Mouse (Mus musculus): ENCODE data around the gene Pgls. TPM values are rescaled to one million over a fixed set of nuclear protein-coding genes. Genes with fewer than 3 reads are reported as not detected.

Gene Pgls
- polyA plus RNA-seq, 1 experiment from 2014 or later, result 201 TPM

GRCm38 (mm10) chr8:71554001-71554400, 38.0 kb upstream of the Pgls start:
- no peaks in the 10 kb centered on the region for H3K9me3 ChIP-seq (ENCODE audit: control insufficient read depth, low read length)
- 70% methylated on average over 6 of the region's 6 CpGs for WGBS
- peaks cover 35% of the 10 kb centered on the region for H3K27me3 ChIP-seq (ENCODE audit: control insufficient read depth, insufficient read depth, low read length)
- H3K4me1 ChIP-seq (ENCODE audit: control insufficient read depth in 2 of 2, insufficient read depth in 2 of 2, low read length in 2 of 2), result peaks cover 8 to 12% of the 10 kb centered on the region in 2 experiments
- no peak overlapping the region for H3K9ac ChIP-seq (ENCODE audit: low read length)
- ATAC-seq (ENCODE audit: insufficient number of reproducible peaks, insufficient read depth, low FRiP score, low read depth), result no peak
- H3K4me2 ChIP-seq (ENCODE audit: low read length), result no peak overlapping the region
- H3K27ac ChIP-seq (replicated peaks in 1 of 2; ENCODE audit: control insufficient read depth in 1 of 2, insufficient read depth in 1 of 2, low read depth in 2 of 2, low read length in 2 of 2), result peak overlapping the region in 1 of 2 experiments; percentile 23; a peak in 1 of 4 replicates
- no peak overlapping the region for H3K4me3 ChIP-seq (ENCODE audit: control insufficient read depth in 1 of 2, insufficient read depth in 1 of 2, low read depth in 1 of 2, low read length in 2 of 2)
- no peaks in the 10 kb centered on the region for H3K36me3 ChIP-seq (ENCODE audit: control insufficient read depth, insufficient read depth, low read length)

- H3K4me2 ChIP-seq (ENCODE audit: low read length), result no peak overlapping the region
- H3K27me3 ChIP-seq (ENCODE audit: control insufficient read depth, insufficient read depth, low read length), result peaks cover 42% of the 10 kb centered on the region
- ATAC-seq (ENCODE audit: insufficient number of reproducible peaks, insufficient read depth, low FRiP score, low read depth), result no peak
- H3K4me3 ChIP-seq (ENCODE audit: control insufficient read depth in 1 of 2, insufficient read depth in 1 of 2, low read depth in 1 of 2, low read length in 2 of 2), result no peak overlapping the region
- H3K9ac ChIP-seq (ENCODE audit: low read length), result no peak overlapping the region
- no peaks in the 10 kb centered on the region for H3K36me3 ChIP-seq (ENCODE audit: control insufficient read depth, insufficient read depth, low read length)
- H3K9me3 ChIP-seq (ENCODE audit: control insufficient read depth, low read length), result no peaks in the 10 kb centered on the region
- 90% methylated on average over 2 of the region's 2 CpGs for WGBS
- peaks cover 9 to 12% of the 10 kb centered on the region in 2 experiments for H3K4me1 ChIP-seq (ENCODE audit: control insufficient read depth in 2 of 2, insufficient read depth in 2 of 2, low read length in 2 of 2)
- peak overlapping the region in 1 of 2 experiments; percentile 23; a peak in 1 of 4 replicates for H3K27ac ChIP-seq (replicated peaks in 1 of 2; ENCODE audit: control insufficient read depth in 1 of 2, insufficient read depth in 1 of 2, low read depth in 2 of 2, low read length in 2 of 2)
Measured at GRCm38 (mm10) chr8:71554644-71555043, 37.3 kb upstream of the Pgls start.

- ATAC-seq (ENCODE audit: insufficient number of reproducible peaks, insufficient read depth, low FRiP score, low read depth), result no peak
- Histone ChIP-seq H3K36me3 (ENCODE audit: control insufficient read depth, insufficient read depth, low read length) (no peaks in the 10 kb centered on the region), H3K9ac (ENCODE audit: low read length) (peak within 1 kb of the TSS; percentile 42; the same call in 1 of the 2 replicates), H3K27me3 (ENCODE audit: control insufficient read depth, insufficient read depth, low read length) (peaks cover 78% of the 10 kb centered on the region), H3K4me1 (ENCODE audit: control insufficient read depth in 2 of 2, insufficient read depth in 2 of 2, low read length in 2 of 2) (peaks cover 7 to 13% of the 10 kb centered on the region in 2 experiments), H3K4me2 (ENCODE audit: low read length) (peak within 1 kb of the TSS; percentile 69), H3K27ac (replicated peaks in 1 of 2; ENCODE audit: control insufficient read depth in 1 of 2, insufficient read depth in 1 of 2, low read depth in 2 of 2, low read length in 2 of 2) (no peak within 1 kb of the TSS), H3K4me3 (ENCODE audit: control insufficient read depth in 1 of 2, insufficient read depth in 1 of 2, low read depth in 1 of 2, low read length in 2 of 2) (peak within 1 kb of the TSS; percentile 38 to 42), H3K9me3 (ENCODE audit: control insufficient read depth, low read length) (no peaks in the 10 kb centered on the region)
- WGBS, result 5% methylated on average over 70 of the region's 70 CpGs
Measured at GRCm38 (mm10) chr8:71558071-71558957, 33.7 kb upstream of the Pgls start, which contains the start of gene Tmem221. Tmem221 (minus strand) TSS chr8:71558871.

GRCm38 (mm10) chr8:71558958-71559690, 32.9 kb upstream of the Pgls start:
- no peaks in the 10 kb centered on the region for H3K36me3 ChIP-seq (ENCODE audit: control insufficient read depth, insufficient read depth, low read length)
- H3K9me3 ChIP-seq (ENCODE audit: control insufficient read depth, low read length), result no peaks in the 10 kb centered on the region
- 2% methylated on average over 24 of the region's 24 CpGs for WGBS
- ATAC-seq (ENCODE audit: insufficient number of reproducible peaks, insufficient read depth, low FRiP score, low read depth), result peak; percentile 35
- peak overlapping the region; percentile 38 to 42 for H3K4me3 ChIP-seq (ENCODE audit: control insufficient read depth in 1 of 2, insufficient read depth in 1 of 2, low read depth in 1 of 2, low read length in 2 of 2)
- peaks cover 79% of the 10 kb centered on the region for H3K27me3 ChIP-seq (ENCODE audit: control insufficient read depth, insufficient read depth, low read length)
- peak overlapping the region; percentile 42; the same call in 1 of the 2 replicates for H3K9ac ChIP-seq (ENCODE audit: low read length)
- H3K4me2 ChIP-seq (ENCODE audit: low read length), result peak overlapping the region; percentile 69
- no peak overlapping the region for H3K27ac ChIP-seq (replicated peaks in 1 of 2; ENCODE audit: control insufficient read depth in 1 of 2, insufficient read depth in 1 of 2, low read depth in 2 of 2, low read length in 2 of 2)
- peaks cover 7 to 13% of the 10 kb centered on the region in 2 experiments for H3K4me1 ChIP-seq (ENCODE audit: control insufficient read depth in 2 of 2, insufficient read depth in 2 of 2, low read length in 2 of 2)

- Histone ChIP-seq H3K4me2 (ENCODE audit: low read length) (no peak overlapping the region), H3K36me3 (ENCODE audit: control insufficient read depth, insufficient read depth, low read length) (no peaks in the 10 kb centered on the region), H3K4me1 (ENCODE audit: control insufficient read depth in 2 of 2, insufficient read depth in 2 of 2, low read length in 2 of 2) (peaks cover 6 to 13% of the 10 kb centered on the region in 2 experiments), H3K9me3 (ENCODE audit: control insufficient read depth, low read length) (0 out of 2 replicates have a peak, but pooled peaks cover 2% of the 10 kb centered on the region), H3K27ac (replicated peaks in 1 of 2; ENCODE audit: control insufficient read depth in 1 of 2, insufficient read depth in 1 of 2, low read depth in 2 of 2, low read length in 2 of 2) (no peak overlapping the region), H3K4me3 (ENCODE audit: control insufficient read depth in 1 of 2, insufficient read depth in 1 of 2, low read depth in 1 of 2, low read length in 2 of 2) (no peak overlapping the region), H3K9ac (ENCODE audit: low read length) (no peak overlapping the region), H3K27me3 (ENCODE audit: control insufficient read depth, insufficient read depth, low read length) (peaks cover 79% of the 10 kb centered on the region)
- WGBS, result 64% methylated on average over 3 of the region's 3 CpGs
- ATAC-seq (ENCODE audit: insufficient number of reproducible peaks, insufficient read depth, low FRiP score, low read depth), result no peak
Measured at GRCm38 (mm10) chr8:71560071-71560470, 31.9 kb upstream of the Pgls start.

GRCm38 (mm10) chr8:71560765-71561164, 31.2 kb upstream of the Pgls start:
- peaks cover 75% of the 10 kb centered on the region for H3K27me3 ChIP-seq (ENCODE audit: control insufficient read depth, insufficient read depth, low read length)
- H3K9me3 ChIP-seq (ENCODE audit: control insufficient read depth, low read length), result 0 out of 2 replicates have a peak, but pooled peaks cover 2% of the 10 kb centered on the region
- no peaks in the 10 kb centered on the region for H3K36me3 ChIP-seq (ENCODE audit: control insufficient read depth, insufficient read depth, low read length)
- no peak overlapping the region for H3K4me3 ChIP-seq (ENCODE audit: control insufficient read depth in 1 of 2, insufficient read depth in 1 of 2, low read depth in 1 of 2, low read length in 2 of 2)
- H3K4me1 ChIP-seq (ENCODE audit: control insufficient read depth in 2 of 2, insufficient read depth in 2 of 2, low read length in 2 of 2), result peaks cover 6 to 13% of the 10 kb centered on the region in 2 experiments
- no peak for ATAC-seq (ENCODE audit: insufficient number of reproducible peaks, insufficient read depth, low FRiP score, low read depth)
- no peak overlapping the region for H3K9ac ChIP-seq (ENCODE audit: low read length)
- 83% methylated on average over 5 of the region's 5 CpGs for WGBS
- no peak overlapping the region for H3K27ac ChIP-seq (replicated peaks in 1 of 2; ENCODE audit: control insufficient read depth in 1 of 2, insufficient read depth in 1 of 2, low read depth in 2 of 2, low read length in 2 of 2)
- no peak overlapping the region for H3K4me2 ChIP-seq (ENCODE audit: low read length)

- Histone ChIP-seq H3K4me1 (ENCODE audit: control insufficient read depth in 2 of 2, insufficient read depth in 2 of 2, low read length in 2 of 2) (peaks cover 6 to 13% of the 10 kb centered on the region in 2 experiments), H3K4me3 (ENCODE audit: control insufficient read depth in 1 of 2, insufficient read depth in 1 of 2, low read depth in 1 of 2, low read length in 2 of 2) (no peak overlapping the region), H3K27ac (replicated peaks in 1 of 2; ENCODE audit: control insufficient read depth in 1 of 2, insufficient read depth in 1 of 2, low read depth in 2 of 2, low read length in 2 of 2) (no peak overlapping the region), H3K27me3 (ENCODE audit: control insufficient read depth, insufficient read depth, low read length) (peaks cover 74% of the 10 kb centered on the region), H3K36me3 (ENCODE audit: control insufficient read depth, insufficient read depth, low read length) (no peaks in the 10 kb centered on the region), H3K4me2 (ENCODE audit: low read length) (no peak overlapping the region), H3K9me3 (ENCODE audit: control insufficient read depth, low read length) (0 out of 2 replicates have a peak, but pooled peaks cover 2% of the 10 kb centered on the region), H3K9ac (ENCODE audit: low read length) (no peak overlapping the region)
- WGBS, result 3% methylated on average over 15 of the region's 15 CpGs
- no peak for ATAC-seq (ENCODE audit: insufficient number of reproducible peaks, insufficient read depth, low FRiP score, low read depth)
Measured at GRCm38 (mm10) chr8:71561401-71561800, 30.6 kb upstream of the Pgls start.
